Mouse (Mus musculus) mouse embryonic stem cell (cell line): ENCODE results near the gene Rrp9.

ENCODE experiments used
- in situ Hi-C, 2 experiments: fragments of 300-500 bp; cut with MboI; formaldehyde crosslinking; loops; 1 replicate in 1 of 2; 3 replicates in 1 of 2; pipeline ENCODE4 v1.14.3; 2019 to 2020; ENCODE audit warnings: low sequenced_read_pairs in 2 of 2, low pct_unique_long_range_greater_than_20kb in 1 of 2, mixed read lengths in 1 of 2; ENCODE audit not compliant: unreplicated experiment in 1 of 2

Rrp9 gene

DNA sequence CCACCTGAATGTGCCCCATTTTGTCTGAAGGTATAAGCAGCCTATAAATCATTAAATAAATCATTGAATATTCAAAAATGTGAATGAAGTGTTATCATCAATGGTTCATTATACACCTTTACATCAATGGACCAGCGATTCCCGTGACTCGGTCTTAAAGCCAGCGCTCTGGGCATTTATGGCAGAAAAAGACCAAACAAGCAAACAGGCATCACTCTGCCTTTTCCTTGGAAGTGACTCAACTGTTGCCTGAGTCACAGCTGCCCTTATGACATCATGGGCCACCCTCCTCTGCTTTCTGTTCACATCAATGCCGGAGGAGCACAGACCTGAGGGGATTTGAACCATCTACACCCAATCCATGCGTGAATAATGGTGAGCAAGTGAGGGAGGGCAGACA is 23.9 kb downstream of the Rrp9 start, which contains the start of gene Iqcf1:
TSS of gene Iqcf1 (plus strand) at position 301 of the 400 bp plus-strand sequence.
- in situ Hi-C loops, result no loop called here

DNA sequence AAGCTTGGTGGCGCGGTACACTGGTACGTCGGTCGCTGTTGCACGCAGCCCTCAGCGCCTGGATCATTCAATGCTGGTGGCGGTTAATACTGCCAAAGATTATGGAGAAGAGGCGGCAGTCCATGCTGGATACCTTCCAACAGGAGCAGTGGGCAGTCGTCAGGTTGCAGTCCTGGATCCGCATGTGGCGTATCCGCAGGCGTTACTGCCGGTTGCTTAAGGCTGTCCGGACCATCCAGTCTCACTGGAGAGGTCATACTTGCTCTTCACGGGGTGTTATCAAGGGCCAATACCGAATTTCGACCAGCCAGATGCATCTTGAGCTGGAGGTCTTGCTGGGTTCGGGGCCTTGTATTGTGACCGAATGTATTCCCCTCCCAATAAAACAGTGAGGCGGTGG is 26.1 kb downstream of the Rrp9 start:
- in situ Hi-C loops, result no loop called here

DNA sequence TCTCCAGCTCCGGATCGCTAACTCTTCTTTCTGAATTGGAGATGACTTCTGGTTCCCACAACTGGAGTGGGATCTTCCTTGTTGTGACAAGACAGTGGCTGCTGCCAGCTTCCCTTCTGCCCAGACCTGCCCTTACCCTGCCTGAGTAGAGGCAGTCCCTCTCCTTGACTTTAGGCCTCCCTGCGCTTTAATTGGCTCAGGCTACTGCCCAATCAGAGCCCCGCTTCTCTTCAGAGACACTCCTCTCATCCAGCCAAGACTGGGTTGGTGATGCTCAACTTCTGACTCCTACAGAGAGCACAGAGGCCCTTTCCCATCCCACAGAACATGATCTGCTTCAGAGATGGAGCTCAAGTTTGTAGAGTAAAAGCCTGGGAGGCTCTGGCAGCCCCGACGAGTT is 28.5 kb downstream of the Rrp9 start:
- in situ Hi-C loops, result no loop called here

DNA sequence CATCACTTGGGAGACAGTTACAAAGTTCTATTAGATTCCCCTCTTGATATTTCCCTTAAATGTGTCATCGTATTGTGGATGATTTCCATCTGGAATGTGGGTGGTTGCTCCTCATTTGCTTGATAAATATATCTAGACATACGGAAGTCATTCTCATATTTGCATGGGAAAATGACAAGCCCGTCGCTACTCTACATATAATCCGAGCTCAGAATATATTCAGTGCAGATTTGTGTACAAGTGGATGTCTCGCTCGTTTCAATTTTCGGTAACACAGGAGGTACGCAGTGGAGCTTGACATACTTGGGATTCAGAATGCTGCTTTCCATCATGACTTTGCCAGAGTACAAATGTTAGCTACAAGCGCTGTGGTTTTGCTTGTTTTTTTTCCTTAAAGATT is 33.6 kb downstream of the Rrp9 start:
- in situ Hi-C loops, result no loop called here

DNA sequence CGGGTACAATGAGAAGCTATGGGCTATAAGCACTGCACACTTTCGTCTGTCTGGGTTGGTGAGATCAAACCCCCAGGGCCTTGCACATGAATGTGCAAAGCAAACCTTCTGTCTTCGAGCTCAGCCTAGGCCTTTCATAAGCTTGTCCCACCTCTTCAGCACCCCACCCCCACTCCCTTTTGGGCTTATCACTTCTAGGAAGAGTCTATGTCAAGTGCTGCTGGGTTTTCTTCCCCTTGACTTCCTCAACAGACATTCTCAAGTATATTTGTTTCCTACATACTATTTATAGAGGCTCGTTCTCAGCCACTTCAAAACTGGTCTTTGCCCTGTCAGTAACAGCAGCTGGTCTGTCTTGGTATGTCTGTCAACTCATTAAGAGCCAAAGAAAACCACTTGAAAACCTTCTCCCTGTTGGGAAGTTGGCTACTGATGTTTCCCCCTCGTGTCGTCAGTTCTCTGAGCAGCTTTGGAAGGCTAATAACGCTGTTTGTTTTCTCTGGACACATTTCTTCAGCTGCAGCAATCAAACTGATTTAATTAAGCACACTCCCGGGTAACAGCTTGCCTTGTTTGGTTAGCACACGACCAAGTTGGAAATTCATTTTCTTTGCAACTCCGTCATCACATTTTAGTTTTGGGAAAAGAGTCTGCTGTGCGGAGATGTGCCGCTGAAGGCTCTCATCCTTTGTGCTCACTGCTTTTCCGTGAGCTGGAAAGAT is 37.1 kb downstream of the Rrp9 start:
- in situ Hi-C loops, result no loop called here

DNA sequence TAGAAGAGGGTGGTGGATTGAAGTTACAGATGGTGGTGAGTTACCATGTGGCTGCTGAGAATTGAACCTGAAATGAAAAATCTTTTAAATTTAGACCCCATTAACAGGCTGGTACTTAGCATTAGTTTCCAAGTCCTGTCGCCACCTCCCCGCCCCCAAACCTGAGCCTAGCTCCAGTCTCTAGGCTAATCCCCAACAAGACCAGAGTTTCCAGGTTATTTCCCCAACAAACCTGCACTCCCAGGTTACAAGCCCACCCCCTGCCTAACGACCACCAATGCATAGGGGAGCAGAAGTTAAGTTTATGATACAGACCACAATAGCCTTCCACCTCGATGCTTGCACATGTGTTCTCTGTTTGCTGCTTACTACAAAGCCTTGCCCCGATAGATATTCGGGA is 37.8 kb downstream of the Rrp9 start:
- in situ Hi-C loops, result no loop called here

DNA sequence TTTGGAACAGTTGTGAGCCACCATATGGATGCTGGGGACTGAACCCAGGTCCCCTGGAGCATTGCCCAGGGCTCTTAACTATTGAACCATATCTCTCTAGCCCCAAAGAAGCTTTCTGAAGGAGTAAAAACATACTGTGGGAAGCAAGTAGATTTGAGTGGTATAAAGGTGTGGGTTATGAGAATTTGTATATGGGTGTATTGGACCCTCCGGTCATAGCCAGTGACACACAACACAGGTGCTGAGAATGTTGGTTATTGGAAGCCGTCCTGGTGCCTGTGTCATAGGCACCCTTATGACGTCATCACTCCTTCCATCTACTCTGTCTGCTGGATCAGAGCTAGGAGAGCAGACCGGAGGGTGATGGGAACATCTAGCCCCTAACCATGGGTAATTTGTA is 38.5 kb downstream of the Rrp9 start, which contains the start of gene Iqcf5:
TSS of gene Iqcf5 (plus strand) at position 301 of the 400 bp plus-strand sequence.
- in situ Hi-C loops, result no loop called here

DNA sequence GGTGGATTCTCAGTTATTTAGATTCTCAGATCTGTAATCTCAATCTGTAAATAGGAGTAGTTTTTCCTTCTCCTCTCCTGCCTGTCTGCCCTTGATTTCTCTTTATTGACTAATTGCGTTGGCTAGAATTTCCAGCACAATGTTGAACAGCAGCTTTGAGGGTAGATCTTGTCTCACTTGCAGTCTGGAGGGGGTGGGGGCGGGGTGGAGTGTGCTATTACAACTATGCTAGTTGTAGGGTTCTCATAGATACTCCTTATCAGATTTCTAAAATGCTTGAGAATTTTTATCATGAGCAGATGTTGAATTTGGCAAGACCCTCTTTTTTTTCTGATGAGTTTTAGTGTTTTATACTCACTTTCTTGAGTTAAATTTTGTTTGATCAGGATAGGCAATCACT is 43.7 kb downstream of the Rrp9 start:
- in situ Hi-C loops, result no loop called here

DNA sequence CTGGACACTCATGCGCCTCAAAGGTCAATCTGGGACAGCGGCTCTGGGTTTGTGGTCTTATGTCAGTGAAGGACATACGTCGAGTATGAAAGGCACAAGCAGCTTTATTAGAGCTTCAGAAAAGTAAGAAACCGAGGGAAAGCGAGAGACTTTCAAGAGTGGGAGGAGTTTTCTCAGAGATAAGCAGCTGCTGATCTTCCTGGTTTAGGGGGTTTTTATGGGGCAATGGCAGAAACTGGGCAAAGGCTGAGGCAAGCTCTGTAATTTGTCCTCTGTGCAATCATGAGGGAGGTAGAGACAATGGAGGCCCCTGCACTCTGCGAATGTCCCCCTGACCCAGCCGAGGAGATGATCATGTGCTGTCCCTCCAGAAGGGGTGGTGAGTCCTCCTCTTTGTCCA is 44.1 kb downstream of the Rrp9 start:
- in situ Hi-C loops, result loop anchor here in 1 of 2 experiments (10.0 kb wide), 1 partner anchor 115 kb away; no protein-coding TSS in a partner anchor

DNA sequence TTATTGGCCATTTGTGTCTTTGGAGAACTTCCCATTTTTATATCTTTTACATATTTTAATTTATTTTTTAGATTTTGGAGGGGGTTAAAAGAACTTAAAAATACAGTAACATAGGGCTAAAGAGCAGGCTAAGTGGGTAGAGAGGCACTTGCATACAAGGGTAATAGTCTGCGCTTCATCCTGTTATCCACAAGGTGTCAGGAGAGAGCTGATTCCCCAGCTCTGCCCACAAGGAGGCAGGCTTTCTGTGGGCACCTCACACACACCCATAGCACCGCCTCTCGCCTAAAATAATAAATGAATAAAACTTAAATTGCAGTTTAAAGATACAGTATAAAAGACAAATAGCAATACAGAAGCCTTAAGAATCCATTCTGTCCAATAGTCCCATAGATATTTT is 56.1 kb downstream of the Rrp9 start:
- in situ Hi-C loops, result no loop called here

DNA sequence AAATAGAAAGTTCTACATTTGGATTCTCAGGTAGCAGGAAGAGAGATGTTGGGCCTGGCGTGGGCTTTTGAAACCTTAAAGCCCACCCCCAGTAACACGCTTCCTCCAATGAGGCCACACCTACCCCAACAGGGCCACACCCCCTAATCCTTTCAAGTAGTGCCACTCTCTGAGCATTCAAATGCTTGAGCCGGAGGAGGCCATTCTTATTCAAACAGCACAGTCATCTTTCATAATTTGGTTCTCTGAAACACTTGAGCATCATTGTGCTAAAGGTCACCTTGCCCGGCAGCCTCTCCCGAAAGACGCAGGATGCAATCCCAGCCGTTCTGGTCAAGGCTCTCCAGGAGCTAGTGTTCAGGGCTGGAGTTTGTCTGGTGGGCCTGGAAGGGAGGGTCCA is 58.5 kb downstream of the Rrp9 start:
- in situ Hi-C loops, result no loop called here

DNA sequence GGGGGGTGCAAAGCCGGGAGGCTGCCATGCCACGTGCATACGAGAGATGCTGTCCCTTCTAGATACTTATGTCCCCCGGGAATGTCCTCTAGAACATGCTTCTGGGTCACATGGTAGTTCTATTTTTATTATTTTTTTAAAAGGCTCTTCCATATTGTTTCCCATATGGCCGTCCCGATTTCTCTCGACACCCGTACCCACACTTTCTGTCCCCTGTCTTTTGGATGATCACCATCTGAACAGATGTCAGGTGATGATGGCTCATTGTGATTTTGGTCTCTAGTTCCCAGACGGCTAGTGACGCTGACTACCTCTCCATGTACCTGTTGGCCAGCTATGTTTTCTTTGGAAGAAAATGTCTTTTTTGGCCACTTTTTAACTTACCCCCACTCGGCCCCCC is 59.2 kb downstream of the Rrp9 start:
- in situ Hi-C loops, result no loop called here
